Mouse (Mus musculus) spleen, adult 12 weeks (tissue): ENCODE measurements around the gene Foxq1.

Experiments used
- DNase-seq: peaks from one replicate; pipeline ENCODE4 v3.0.0; 2022; ENCODE audit warnings: low spot score

Foxq1 gene

DNA sequence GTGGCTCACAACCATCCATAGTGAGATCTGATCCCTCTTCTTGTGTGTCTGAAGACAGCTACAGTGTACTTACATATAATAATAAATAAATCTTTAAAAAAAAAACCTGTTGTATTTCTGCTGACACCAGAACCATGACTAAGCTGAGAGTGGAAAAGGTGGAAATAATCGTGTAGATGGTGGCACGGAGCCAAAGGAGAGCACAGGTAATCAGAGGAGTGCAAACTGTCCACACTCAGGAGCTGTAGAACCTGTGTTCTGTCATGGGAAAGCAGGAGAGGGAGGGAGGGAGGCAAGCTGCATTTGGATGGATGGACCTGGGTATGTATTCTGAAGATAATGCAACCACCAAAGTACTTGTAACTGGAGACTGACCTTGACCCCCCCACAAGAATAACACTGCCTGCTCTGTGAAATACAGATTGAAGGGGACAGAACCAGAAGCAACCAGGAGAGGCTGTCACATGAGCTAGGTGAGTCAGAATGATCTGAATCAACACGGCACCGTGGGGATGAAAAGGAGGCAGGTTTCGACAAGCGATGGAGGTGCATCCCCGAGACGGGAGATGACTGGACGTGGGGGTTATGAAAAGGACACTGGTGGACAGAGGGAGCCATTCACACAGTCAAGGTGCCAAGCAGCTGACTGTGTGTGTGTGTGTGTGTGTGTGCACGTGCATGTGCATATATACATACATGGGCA, 17.0 kb downstream of the Foxq1 start:
- DNase-seq: no peak

GRCm38 (mm10) chr13:31574627-31575026, 18.7 kb downstream of the Foxq1 start:
- no peak for DNase-seq

- no peak for DNase-seq
Measured at GRCm38 (mm10) chr13:31576696-31577095, 20.8 kb downstream of the Foxq1 start.

- no peak for DNase-seq
Measured at GRCm38 (mm10) chr13:31577576-31577975, 21.6 kb downstream of the Foxq1 start.

- no peak for DNase-seq
Measured at GRCm38 (mm10) chr13:31578389-31578788, 22.5 kb downstream of the Foxq1 start.

- no peak for DNase-seq
Measured at GRCm38 (mm10) chr13:31579866-31580265, 23.9 kb downstream of the Foxq1 start.

GRCm38 (mm10) chr13:31587341-31587740, 31.4 kb downstream of the Foxq1 start:
- DNase-seq: no peak

- no peak for DNase-seq
Measured at GRCm38 (mm10) chr13:31599576-31599975, 43.6 kb downstream of the Foxq1 start.

DNA sequence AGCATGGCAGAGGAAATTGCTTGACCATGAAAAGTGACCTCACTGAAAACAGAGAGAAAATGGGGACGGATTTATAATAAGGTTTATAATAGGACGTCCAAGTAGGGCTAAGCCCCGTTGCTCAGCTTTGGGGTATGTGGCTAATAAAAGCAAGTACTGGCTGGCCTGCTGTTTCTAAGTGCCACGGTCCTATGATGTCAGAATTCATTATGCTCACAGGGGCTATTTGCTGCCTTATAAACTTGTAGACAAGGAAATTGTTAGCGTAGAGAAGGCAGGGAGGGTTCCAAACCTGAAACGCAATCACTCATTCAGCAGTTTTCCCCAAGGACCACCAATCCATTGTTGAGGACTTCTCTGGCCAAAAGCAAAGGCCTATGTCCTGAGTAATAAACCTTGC, 48.0 kb downstream of the Foxq1 start:
- no peak for DNase-seq
